Mouse (Mus musculus) granulocyte monocyte progenitor cell, adult 5-6 weeks (primary cell): ENCODE measurements at regions not wholly inside any gene's neighbourhood (a gene's known extent, or its start where the extent isn't known, plus 50 kb on each side); places are given as distances from the start of the nearest gene placed in this dataset.
"Not testable (repeated sequence)": the region's sequence is repeated elsewhere in the genome, so short reads cannot be mapped to it uniquely, and the experiment has no call there.

Experiments
- ATAC-seq: replicated peaks from 2 replicates; pipeline ENCODE4 v1.8.0; 2016; ENCODE audit warnings: mild to moderate bottlenecking, moderate TSS enrichment, inconsistent platforms; ENCODE audit not compliant: poor library complexity, severe bottlenecking

DNA sequence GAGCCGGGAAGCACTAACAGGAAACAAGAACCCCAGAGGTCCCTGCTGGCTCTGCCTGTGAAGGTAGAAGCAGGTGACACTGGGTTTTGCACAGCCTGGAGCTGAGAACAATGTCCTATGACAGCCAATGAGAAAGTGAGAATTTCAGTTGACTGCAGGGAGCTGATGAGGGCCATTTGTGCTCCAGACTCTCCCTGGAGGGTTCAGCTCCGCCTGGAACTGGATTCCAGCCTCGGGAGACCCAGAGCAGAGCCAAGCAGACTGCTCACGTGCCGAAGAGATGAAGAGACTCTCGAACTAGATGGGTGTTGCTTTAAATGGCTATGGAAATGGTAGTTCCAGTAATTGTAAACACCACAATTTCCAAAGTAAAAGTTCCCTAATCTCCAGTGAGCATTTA lies 93.5 kb downstream of the Cand1 start:
- ATAC-seq, result no peak

DNA sequence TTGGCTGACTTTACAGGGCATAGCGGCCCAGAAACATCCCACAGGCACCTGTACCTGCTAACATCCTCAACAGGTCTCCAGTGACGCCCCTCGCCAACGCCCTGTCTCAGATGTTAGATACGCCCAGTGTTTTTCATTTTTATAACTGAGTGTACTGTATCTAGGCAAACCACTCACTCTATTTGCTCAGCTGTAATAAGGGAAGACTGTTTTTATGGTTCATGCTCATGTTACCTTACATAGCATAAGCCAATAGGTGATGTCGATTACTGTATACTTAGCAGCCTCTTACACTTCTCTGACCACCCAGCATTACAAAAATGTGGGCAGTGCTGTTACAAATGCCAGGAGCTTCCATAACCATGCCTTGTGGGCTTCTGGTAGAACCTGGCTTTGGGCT lies 97.0 kb downstream of the Cand1 start:
- no peak for ATAC-seq

DNA sequence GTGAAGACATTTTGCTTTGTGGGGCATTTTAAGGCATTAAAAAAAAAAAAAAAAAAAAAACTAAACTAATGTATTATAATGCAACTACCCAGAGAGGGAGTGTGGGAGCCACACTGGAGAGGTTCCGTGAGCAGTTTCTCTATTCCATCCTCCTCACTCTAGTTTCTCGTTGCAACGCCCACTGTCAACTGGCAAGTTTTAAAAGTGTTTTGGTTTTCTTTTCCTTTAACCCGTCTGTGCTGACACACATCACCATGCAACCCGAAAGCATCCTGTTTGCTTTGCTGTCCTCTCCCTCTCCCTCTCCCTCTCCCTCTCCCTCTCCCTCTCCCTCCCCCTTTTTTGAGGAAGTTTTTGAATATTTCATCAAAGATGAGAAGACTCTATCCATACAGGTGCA lies 97.5 kb downstream of the Cand1 start:
- ATAC-seq, result no peak; the same call in 1 of the 2 replicates

DNA sequence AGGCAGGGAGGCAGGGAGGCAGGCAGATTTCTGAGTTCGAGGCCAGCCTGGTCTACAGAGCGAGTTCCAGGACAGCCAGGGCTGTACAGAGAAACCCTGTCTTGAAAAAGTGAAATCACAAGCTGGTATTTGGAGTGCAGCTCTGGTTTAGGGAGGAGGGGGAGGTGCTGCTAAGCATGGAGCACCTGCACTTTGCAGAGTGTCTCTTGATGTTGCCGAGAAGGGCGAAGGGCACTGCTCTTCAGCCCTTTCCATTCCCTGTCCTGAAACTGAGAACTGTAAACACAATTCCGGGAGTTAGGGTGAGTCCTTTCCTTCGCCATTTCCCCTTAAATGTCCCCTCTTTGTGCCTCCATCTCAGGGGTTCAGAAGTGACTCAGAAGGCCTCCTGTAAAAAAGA lies 101.6 kb downstream of the Cand1 start:
- ATAC-seq, result no peak

DNA sequence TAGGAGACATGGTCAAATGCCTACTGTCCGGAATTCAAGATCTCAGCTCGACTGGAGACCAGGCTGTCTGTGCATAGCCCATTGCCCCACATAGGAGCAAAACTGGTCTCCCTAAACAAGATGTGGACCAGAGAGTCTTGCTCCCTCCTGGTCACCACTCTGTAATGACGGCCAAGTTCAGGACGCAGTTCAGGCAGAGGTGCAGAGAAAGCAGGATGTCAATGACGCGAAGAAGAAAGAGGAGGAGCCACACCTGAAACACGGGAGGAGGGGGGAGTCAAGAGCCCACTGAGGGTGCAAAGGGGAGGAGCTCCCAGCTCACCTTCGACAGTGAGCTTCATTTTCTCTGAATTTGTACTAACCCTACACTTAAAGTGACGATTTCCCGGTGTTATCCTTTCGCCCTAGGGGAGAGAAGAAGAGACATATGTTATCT lies 104.3 kb downstream of the Cand1 start:
- ATAC-seq, result no peak

DNA sequence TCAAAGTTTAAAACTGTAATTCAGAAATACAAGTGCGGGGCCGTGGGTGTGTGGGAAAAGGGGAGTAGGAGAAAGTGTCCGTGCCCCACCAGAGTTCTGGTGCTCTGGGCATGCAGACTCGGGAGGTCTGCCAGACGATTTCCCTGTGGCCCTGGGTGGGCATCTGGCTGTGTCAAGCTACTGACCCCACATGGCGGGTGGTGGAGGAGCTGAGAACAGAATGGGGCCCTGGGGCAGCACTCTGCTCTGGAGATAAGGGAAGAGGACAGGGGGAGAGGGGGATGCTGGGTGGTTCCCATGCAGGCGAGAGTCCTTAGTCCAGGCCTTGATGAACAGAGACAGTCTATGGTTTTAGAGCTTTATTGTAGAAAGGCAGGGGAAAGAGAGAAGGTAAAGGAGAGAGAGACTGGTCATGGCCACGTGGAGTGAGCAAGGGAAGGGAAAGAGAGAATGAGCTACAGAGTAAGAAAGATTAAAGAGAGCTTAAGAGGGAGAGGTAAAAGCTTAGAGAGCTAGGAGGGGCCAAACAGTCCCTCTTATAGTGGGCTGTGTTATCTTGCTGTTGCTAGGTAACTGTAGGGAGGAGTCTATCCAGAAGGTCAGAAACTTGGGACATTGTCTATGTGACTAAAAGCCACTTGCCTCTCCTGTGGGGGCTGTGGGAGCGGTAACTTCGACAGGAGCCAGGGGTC lies 104.9 kb downstream of the Cand1 start:
- ATAC-seq, result no peak

DNA sequence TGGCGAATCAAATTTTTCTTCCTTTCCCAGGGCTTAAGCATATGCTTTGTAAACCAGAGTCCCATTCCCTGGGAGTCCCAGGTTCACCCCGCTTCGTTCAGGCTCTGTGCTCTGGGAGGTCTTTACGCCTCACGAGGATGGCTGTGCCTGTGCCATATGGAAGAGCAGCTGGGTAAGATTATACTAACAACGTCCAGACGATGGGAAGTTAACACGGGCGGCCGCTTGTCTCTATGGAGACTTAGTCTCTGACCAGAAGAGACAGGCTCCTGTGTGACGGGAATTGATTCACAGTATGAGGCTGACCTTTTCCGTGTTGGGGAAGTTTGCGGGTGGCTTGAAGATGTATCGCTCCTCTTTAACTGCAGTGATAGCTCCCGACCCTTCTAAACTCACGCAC lies 107.9 kb downstream of the Cand1 start:
- no peak for ATAC-seq

DNA sequence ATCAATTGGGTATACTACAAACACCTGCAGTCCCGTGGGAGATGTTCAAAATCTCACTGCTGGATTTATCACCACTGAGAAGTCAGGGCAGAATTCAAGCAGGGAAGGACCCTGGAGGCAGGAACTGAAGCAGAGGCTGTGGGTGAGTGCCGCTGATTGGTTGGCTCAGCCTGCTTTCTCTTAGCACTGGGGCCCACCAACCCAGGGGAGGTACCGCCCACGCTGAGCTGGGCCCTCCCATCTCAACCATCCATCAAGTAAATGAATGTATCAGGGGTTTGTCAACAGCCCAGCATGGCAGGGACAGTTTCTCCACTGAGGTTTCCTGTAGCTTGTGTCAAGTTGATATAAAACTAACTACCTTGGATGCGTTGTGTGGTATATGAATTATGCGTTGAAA lies 109.2 kb downstream of the Cand1 start:
- ATAC-seq, result no peak

DNA sequence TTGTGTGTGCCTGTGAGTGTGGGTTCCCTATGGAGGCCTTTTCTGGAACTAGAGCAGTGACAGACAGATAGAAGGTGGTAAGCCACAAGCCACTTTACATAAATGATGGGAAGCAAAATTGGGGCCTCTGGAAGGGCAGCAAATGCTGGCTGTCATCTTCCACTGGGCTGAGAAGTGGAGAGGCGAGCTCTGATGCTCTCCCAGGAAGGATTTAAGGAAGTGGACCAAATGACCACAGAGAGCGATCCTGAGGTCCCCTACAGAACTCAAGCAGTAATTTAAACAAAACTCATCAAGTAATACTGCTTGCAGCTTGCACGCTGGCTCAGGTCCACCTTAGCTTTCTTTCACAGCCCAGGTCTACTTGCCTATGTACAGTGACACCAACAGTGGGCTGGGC lies 111.8 kb downstream of the Cand1 start:
- ATAC-seq, result peak; percentile 53; the same call in 1 of the 2 replicates

DNA sequence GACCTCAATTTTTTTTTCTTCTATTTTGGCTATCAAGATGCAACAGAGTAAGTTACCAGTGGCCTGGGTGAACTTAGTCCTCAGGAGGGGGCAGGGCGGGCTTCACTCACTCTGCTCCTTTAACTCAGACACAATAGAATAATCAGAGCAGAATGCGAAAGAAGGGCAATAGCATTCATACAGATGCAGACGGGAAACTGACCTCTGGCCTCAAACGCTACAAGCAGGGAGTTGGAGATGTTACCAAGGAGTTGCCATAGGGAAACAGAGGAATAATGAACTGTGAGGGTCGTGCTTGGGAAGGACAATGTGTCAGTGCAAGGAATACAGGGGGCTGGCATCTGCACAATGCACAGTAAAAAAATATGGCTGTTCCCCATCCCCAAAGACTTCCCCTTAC lies 116.3 kb downstream of the Cand1 start:
- ATAC-seq, result no peak

DNA sequence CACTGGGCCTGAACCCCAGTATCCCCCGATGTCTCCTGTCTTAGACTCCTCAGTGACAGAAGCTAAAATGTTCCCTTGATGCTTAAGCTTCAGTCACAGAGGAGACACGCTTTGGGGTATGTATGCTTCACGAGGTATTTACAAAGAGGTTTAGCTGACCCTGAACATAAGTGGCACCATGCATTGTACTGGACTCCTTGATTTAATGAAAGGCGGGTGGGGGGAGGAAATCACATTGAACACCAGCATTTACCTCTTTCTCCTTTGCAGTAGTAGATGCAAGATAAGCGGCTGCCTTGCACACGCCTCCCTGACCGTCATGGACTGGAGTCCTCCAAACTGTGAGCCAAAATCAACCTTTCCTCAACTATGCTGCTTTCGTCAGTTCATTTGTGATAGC lies 117.5 kb downstream of the Cand1 start:
- ATAC-seq, result no peak

DNA sequence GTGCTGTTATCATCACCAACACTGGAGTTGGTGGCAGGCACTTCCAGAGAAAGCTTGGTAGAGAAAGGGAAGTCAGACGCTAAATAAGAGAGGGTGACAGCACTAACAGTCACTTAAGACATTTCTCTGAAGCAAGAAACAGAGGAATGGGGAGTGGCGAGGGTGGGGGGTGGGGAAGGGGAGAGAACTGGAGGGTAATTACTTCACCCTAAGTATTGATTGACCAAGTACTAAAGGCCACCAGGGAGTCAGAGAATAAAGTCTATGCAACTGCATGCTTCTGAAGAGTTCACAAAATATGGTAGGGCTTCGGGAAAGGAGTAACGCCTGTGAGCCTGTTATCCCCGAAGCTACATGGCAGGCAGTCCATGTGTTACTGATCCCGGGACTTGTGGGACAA lies 118.3 kb downstream of the Cand1 start:
- ATAC-seq, result no peak

DNA sequence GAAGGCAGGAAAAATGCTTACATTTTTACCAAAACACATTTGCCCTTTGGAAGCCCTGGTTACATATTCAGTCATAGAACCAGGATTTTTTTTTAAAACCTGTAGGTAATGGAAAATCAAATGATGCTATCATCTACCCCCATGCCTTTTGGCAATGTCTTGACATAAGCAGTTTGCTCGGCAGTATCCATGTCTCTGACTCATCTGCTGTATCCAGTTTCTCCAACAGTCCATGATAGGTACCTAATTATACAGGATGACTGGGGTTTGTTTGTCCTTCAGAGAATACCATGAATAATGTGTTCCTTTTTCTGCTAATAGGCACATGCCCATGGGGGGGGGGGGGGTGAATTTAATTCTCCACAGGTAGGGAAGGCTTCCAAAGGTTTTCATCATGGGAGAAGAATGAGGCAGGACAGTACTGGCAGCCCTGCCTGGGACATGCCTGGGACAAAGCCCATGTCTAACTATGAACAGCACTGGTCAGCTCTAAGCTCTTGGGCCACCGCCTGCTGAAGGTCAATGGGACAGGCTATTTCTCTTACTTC lies 122.9 kb downstream of the Cand1 start:
- ATAC-seq, result no peak

DNA sequence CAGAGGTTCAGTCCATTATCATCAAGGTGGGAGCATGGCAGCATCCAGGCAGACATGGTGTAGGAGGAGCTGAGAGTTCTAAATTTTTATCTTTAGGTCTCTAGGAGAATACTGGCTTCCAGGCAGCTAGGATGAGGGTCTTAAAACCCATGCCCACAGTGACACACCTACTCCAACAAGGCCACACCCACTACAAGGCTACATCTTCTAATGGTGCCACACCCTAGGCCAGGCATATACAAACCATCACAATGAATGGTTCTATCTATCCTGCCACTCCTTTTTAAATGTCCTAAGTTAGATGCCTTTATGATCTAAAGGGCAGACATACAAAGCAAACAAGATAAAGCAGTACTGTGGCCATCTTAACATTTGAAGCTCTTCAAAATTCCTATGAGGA lies 124.7 kb downstream of the Cand1 start:
- ATAC-seq, result not testable (repeated sequence)

DNA sequence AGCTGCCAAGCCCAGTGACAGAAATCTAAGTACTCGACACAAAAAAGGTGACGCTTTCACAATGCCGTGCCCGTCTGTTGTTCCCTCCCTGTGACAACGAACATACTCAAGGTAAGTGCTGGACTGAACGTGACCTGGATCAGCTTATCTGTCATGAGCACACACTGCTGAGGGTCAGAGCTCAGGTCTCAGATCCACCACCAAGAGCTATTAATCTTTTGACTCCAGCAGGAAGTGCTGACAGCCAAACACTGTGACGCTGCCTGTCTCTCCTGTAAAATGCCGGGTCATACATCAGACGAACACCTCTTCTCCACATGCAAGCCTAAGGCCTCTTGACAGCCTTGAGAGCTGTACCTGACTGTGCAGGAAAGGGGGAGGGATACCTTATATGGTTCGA lies 125.2 kb downstream of the Cand1 start:
- peak; percentile 25; the same call in 1 of the 2 replicates for ATAC-seq

DNA sequence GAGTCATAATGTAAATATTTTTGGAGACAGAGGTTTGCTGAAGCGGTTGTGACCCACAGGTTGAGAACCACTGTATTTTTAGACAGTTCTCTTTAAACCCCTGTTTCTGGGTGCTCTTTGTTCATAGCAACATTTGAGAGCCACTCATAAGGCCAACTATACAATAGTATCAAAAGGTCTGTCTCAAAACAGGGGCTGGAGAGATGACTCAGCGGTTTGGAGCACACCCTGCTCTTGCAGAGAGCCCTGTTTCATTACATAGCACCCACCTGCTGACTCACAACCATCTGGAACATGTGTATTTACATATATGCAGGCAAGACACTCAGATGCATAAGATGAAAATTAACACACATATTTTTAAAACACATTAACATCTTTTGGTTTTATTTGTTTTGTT lies 128.0 kb downstream of the Cand1 start:
- ATAC-seq, result no peak

DNA sequence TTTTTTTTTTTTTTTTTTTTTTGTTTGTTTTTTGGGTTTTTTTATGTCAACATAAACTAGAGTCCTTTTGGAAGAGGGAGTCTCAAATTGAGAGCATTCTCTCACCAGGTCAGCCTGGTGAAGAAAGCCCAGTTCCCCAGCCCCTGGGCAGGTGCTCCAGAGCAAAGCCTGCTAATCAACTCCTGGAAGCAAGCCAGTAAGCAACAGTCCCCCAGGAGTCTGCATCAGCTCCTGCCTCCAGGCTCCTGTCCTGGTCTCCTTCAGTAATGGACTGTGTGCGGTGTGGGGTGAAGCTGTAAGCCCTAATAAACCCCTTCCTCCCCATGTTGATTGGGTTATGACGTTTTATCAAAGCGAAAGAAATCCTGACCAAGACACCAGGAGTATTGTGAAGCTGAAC lies 128.4 kb downstream of the Cand1 start:
- no peak for ATAC-seq

DNA sequence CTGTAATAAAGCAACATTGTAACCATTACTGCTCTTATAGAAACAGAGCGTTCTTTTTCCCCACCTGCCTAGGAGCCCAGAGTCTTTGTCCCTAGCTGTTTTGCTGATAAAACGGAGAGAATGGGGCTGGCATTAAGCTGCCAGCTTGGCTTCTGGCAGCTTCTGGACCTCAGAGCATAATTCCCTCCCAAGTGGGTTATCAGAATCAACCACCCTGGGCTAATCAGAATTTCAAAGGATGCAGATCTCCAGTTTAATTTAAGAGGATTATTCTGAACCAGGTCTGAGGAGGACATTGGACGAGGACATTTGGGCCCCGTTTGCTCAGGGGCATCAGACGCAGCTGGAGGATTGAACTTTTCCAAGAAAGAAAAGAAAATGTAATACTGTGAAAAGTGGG lies 129.2 kb downstream of the Cand1 start:
- no peak for ATAC-seq

DNA sequence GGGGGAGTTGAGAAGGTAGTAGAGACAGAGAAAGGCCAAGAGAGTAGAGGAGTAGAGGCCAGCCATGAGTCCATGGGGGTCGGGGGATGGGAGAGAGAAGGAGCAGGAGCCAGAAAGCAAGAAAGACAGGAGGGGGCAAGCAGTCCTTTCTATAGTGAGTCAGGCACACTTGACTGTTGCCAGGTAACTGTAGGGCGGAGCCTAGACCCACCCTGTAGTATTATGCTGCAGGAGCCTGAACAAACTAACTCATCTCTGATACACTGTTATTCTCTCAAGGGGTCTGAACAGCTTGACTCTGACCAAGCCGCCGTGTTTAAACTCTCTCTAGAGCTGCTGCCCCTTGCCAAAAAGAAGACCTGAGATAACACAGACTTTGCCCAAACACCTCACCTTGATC lies 130.6 kb downstream of the Cand1 start:
- ATAC-seq, result no peak

DNA sequence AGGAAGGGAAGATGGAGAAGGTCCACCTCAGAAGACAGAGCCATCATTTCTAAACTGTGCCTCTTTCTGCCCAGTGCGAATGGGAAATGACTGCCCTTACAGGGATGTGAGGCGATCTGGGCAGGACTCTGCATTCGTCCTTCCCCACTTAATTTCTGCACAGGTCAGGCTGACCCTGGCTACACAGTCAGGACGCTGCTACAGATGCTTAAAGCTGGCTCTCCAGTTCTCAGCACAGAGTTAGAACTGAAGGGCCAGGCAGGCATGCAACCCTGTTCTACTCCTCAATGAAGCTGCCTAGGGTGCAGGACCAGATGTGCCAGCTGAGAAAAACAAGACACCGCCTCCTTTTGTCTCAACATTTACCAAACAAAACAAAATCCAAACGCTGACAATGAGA lies 132.1 kb downstream of the Cand1 start:
- ATAC-seq, result no peak

DNA sequence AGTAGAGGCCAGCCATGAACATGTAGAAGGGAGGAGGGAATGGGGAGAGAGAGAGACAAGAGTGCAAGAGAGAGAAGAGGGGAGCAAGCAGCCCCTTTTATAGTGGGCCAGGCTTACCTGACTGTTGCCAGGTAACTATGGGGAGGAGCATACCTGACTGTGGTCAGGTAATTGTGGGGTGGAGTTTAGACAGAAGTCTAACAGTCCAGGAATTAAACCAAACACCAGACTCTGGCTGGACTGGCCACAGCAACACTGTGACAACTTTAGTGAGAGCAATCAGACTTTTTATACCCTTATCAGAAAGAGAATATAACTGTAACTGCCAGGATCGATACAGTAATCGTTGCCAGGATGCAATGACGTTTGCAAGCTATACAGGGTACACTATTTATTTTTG lies 133.8 kb downstream of the Cand1 start:
- ATAC-seq, result no peak

DNA sequence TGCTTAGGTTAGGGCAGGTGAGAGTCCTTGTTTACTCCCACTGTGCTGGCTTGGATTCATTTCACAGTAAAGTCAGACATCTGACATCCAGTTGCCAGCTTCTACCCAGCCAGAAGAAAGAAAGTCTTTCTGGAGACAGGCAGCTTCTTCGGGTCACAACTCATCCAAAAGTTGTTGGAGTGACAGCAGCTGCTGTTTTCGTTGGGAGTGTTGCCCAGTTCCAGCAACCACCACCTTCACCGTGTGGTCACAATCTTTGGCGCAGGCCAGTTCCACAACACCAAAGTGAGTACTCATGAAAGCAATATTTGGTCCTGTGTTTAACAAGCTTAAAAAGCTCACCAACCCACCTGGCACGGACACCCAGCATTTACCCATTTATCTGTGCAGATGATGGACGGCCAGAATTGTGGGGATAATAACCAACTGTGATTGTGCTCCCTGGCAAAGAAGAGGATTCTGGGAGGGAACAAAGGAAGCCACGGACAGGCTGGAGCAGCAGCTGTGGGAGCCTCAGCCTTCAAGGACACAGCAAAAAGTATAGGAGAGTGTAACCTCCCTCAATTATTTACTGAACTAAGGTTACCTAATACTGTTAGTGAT lies 134.5 kb downstream of the Cand1 start:
- ATAC-seq, result no peak
